Mouse (Mus musculus) splenic B cell, adult 2 months (primary cell): ENCODE results near the gene Gm9945.

ENCODE experiments used
- DNase-seq: peaks from one replicate; pipeline ENCODE4 v3.0.0-alpha.2; 2011; ENCODE audit warnings: low read depth, low spot score
- H3K27me3 ChIP-seq: 2 replicates; pipeline ENCODE4 v1.6.1; 2012; ENCODE audit warnings: mild to moderate bottlenecking, low read length, moderate library complexity, mixed read lengths; ENCODE audit not compliant: control insufficient read depth, poor library complexity, insufficient read depth, severe bottlenecking
- H3K36me3 ChIP-seq: 2 replicates; pipeline ENCODE4 v1.6.1; 2012; ENCODE audit warnings: mild to moderate bottlenecking, low read length, moderate library complexity, mixed read lengths; ENCODE audit not compliant: control insufficient read depth, poor library complexity, insufficient read depth, severe bottlenecking

Gm9945 gene

DNA sequence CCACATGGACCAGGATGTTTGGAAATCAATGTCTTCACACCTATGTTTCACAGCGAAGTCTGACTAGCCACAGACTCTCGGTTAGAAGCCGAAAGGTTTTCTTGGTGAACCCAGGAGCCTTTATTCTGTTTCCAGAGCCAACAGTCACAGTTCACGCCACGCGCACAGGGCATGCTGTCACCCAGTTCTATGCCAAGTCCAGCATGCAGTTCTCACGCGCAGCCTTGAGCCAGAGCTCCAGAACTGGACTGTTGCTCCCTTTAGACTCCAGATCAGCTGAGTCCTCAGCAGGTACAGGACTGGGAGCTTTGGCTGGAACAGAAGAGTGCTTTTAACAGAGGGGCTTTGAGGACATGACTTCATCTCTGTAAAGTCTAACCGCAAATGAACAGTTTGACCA, 27.6 kb upstream of the Gm9945 start:
- DNase-seq, result no peak
- Histone ChIP-seq H3K36me3 (no peaks in the 10 kb centered on the region), H3K27me3 (peaks cover 1% of the 10 kb centered on the region)

DNA sequence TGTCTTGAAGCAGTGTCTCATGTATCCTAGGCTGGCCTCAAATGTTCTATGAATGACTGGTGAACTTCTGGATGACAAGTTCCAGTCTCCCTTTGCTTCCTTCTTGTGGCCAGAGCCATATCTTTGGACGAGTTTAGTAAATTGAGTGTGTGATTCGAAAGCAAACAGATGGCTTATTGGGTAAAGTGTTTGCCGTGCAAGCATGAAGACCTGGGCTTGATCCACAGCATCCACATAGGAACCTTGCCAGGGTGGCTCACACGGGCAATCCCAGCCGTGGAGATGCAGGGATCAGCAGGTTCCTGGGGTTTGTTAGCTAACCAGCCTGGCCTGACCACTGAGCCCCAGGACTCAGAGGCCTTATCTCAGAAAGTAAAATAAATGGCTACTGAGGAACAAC, 26.9 kb upstream of the Gm9945 start:
- H3K27me3 ChIP-seq, result peaks cover 1% of the 10 kb centered on the region
- no peaks in the 10 kb centered on the region for H3K36me3 ChIP-seq
- no peak for DNase-seq

DNA sequence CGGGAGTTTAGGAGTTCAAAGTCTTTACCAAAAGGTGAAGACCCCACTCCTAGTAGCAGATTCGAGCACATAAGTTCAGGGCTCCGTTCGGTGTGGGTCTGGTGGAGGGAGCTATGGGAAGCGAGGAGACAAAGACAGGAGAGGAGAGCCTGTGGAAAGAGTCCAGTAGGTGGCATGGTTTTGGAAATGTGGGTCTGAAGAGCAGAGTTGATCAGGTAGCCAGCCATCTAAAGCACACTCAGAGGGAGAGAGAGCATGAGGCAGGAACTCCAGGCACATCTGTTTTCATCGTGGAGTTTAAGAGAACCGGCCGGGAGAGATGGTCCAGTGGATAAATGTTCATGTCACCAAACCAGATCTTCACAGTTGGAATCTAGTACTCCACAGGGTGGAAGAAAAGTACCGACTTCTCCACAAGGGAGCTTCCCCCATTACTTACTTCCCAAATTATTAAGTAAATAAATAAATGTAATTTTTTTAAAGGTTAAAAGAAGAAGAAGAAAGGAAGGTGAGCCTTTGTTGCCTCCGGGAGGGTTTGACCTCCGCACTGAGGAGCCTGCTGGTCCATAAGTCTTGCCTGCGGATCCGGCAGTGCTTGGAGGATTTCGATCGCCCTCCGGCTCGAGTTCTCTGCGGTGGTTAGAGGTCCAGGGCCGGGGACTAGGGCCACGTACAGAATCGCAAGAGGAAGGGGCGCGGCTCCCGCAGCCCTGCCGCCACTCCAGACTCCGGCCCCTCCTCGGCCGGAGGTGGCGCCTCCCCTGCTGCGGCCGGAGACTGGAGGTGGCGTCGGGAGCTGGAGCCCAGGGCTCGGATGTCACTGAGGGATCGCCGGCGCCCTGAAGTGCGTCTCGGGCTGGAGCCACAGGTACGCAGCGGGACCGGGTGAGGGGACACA, 23.2 kb upstream of the Gm9945 start, which contains the start of the genes Gm10447 and Shroom1:
TSS of gene Gm10447 (minus strand) at position 637 of the 898 bp plus-strand sequence.
TSS of gene Shroom1 (plus strand) at position 732 of the 898 bp plus-strand sequence.
- Histone ChIP-seq H3K27me3 (peaks cover 1% of the 10 kb centered on the region; the same call in 1 of the 2 replicates), H3K36me3 (no peaks in the 10 kb centered on the region)
- no peak for DNase-seq

DNA sequence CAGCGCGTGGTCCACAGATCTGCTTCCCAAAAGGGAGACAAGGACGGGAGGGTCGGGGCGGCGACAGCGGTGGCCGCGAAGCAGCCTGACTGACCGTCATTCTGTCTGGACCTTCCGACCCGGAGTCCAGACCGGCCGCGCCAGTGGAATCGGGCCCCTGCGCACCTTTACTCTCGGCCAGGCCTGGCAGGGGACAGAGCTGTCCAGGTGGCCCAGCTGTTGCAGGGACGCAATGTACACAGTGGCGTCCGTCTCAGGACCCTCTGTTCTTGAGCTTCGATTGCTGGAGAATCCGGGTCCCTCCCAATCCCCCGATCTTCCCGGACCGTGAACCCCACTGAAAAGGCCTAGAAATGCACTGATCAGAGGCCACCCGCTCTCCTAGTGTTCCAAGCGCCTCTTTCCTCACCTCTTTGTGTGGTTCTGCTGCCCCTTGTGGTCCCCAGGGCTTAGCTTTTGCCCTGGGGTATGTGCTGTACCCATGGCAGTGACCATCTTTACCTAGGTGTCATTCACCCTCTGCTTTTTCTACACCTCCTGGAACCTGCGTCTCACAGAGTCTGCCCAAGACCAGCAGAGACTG, 22.5 kb upstream of the Gm9945 start:
- no peak for DNase-seq
- Histone ChIP-seq H3K36me3 (no peaks in the 10 kb centered on the region), H3K27me3 (peaks cover 1% of the 10 kb centered on the region; the same call in 1 of the 2 replicates)

DNA sequence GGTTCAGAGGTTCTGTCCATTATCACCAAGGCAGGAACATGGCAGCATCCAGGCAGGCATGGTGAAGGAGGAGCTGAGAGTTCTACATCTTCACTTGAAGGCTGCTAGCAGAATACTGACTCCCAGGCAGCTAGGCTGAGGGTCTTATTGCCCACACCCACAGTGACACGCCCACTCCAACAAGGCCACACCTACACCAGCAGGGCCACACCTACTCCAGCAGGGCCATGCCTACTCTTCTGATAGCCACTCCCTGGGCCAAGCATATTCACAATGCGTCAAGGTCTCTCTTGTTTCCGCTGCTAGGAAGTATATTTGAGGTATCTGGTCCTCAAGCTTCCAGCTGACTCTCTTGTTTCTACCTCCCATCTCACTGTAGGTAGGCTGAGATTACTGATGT, 21.0 kb upstream of the Gm9945 start:
- H3K27me3 ChIP-seq, result peaks cover 1% of the 10 kb centered on the region
- no peaks in the 10 kb centered on the region for H3K36me3 ChIP-seq
- DNase-seq, result no peak

DNA sequence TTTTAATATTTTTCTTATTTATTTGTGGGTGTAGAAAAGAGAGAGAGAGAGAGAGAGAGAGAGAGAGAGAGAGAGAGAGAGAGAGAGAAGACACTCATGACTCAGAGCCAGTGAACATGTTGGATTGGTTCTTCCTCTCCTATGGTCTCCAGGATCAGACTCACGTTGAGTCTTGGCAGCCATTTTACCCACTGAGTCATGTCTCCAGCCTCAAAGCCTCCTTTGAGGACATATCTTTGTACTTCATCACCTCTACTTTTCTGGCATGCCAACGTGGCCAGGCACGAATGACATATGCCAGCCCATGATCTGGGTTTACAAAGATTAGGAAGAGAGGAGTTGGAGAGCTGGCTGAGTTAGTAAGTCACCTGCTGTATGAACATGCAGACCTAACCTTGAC, 19.8 kb upstream of the Gm9945 start:
- peaks cover 1% of the 10 kb centered on the region for H3K27me3 ChIP-seq
- H3K36me3 ChIP-seq, result no peaks in the 10 kb centered on the region
- no peak for DNase-seq

DNA sequence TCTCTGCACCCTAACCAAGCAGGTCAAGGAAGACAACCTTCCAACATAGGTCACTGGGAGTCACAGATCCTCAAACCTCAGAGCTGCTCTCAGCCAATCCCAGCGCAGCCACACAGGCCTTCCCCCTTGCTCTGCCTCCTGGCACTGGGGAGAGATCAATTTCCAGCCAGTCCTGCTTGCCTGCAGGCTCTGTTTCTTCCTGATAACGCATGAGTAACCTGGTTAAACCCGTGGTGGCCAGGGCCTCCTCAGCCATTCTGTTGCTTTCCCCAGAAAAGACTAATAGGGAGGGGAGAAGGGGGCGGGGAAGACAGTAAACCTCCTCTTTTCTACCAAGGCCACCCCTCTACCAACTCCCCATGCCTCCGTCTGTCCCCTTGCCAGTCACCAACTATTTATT, 18.2 kb upstream of the Gm9945 start:
- DNase-seq, result no peak
- Histone ChIP-seq H3K36me3 (no peaks in the 10 kb centered on the region), H3K27me3 (peaks cover 1% of the 10 kb centered on the region)

DNA sequence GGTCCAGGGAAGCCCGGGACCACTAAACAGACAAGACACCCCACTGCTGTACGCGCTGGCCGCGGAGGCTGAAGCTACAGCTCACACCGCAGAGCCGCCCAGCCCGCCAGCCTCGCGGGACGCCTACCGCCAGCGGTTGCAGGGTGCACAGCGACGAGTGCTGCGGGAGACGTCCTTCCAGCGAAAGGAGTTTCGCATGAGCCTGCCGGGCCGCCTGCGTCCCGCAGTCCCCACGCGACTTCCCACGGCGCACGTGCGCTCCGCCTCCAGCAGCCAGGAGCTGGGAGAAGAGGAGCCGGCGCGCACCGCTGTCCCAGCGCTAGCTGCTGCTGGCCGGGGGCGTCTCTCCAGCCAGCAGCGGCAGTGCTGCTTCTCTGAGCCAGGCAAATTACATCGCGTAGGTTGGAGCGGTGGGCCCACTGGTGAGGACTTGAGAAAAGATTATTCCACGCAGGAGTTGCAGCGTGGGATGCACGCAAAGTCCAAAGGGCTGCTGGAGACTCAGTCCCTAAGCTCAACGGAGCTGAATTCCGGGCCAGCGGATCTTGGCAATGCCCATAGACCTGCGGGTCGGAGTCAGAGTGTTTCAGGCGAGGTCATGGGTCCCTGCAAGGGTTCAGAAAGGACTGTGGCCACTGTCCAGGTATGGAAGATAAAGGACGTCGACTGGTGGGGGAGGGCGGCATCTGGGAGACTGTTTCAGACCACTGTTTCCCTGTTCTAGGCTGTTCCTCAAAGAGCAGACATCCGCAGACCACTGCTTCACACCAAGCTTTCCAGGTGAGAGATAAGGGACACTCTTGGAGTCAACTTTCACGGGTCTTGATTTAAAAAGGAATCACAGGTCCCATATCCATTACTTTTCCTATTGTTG, 16.2 kb upstream of the Gm9945 start:
- DNase-seq, result no peak
- Histone ChIP-seq H3K36me3 (no peaks in the 10 kb centered on the region), H3K27me3 (no peaks in the 10 kb centered on the region; the same call in 1 of the 2 replicates)

DNA sequence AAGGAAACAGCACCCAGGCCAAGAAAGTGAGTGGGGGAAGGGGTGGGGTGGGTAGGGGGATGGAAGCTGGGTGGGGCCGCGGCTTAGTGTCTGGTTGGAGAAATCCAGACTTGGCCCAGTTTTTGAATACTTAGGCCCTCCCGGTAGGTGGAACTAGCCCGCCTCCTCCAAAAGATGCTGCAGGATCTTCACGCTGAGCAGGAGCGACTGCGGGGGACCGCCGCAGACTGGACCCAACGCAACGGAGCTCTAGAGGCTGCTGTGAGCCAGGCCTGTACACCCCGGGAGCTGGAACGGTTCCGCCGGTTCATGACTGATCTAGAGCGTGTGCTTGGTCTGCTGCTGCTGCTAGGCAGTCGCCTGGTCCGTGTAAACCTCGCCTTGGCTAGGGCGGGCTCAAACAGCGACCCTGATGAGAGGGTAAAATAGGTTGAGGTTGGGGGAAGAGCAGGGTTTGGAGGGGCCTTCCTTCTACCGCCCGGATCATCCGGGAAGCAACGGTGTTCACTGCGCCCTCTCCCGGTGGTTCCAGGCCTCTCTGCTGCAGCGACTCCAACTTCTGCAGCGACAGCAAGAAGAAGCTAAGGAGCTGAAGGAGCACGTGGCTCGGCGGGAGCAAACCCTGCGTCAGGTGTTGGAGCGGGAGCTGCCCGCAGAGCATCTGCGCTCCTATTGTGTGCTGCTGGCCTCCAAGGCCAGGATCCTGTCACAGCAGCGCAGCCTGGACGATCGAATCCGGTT, 13.6 kb upstream of the Gm9945 start:
- Histone ChIP-seq H3K36me3 (no peaks in the 10 kb centered on the region), H3K27me3 (peaks cover 2% of the 10 kb centered on the region; the same call in 1 of the 2 replicates)
- peak; percentile 40 for DNase-seq

DNA sequence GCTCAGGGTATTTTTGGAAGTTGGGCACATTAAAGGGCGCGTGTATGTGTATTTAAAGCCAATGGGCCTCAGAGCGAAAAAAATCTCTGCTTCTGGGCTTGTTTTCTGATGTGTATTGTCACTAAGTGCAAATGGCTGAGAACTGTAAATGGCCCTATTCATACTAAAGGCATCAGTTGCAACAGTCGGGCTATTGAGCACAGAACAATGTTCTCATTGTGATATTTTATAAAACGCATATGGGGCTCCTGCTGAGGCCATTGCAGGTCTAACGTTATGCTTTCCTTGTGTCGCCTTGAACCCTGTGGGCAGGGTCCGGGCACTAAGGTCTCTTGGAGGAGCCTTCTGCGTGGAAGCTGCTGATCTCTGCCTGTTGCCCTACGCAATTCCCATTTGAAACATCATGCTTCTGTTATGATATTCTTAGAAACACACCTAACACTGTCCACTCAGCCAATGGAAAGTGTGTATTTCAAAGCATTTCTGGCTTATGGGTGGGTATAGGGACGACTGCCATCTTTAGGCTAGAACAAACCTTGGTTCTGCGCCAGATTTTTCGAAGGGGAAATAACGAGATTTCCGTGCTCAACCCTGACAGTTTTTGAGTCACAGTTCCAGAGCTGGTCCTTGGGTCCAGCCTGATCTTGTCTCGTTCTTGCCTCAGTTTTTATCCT, 10.5 kb upstream of the Gm9945 start:
- no peaks in the 10 kb centered on the region for H3K36me3 ChIP-seq
- DNase-seq, result no peak
- peaks cover 2% of the 10 kb centered on the region; the same call in 1 of the 2 replicates for H3K27me3 ChIP-seq

DNA sequence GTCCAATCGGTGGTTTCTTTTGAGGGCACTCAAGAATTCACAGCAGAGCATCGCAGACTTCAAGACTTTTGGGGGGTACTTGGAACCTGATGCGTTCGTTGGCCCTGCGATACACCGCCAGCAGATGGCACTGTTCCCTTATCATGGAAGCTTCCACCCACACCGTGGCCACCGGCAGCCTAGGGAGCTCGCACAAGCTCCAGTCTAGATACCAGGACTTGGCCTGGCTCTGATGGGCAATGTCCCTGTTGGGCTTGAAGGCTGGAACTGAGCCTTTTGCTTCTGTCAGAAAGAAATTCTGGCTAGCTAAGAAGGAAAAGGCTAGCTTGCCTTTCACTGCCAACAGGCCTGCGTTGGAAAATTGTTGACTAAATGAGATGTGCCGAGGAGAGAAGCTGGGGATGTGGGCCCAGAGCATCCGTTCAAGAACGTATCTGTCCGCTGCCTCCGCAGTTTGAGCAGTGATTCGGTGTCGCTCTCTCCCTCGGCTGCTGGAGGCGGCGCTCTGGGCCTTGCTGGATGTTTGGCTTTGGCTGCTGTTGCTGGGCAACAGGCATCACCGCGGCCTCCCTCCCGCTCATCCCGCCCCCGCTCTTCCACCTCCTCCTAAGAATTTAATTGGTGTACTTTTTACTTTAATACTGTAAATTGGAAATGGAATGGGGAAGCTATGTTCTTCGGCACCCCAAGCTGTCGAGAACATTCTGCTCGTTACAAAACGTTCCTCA, 9.8 kb upstream of the Gm9945 start, which contains the start of gene Gm9837:
TSS of gene Gm9837 (minus strand) at position 512 of the 728 bp plus-strand sequence.
- DNase-seq, result peak; percentile 86
- H3K36me3 ChIP-seq, result no peaks in the 10 kb centered on the region
- peaks cover 2% of the 10 kb centered on the region; the same call in 1 of the 2 replicates for H3K27me3 ChIP-seq

DNA sequence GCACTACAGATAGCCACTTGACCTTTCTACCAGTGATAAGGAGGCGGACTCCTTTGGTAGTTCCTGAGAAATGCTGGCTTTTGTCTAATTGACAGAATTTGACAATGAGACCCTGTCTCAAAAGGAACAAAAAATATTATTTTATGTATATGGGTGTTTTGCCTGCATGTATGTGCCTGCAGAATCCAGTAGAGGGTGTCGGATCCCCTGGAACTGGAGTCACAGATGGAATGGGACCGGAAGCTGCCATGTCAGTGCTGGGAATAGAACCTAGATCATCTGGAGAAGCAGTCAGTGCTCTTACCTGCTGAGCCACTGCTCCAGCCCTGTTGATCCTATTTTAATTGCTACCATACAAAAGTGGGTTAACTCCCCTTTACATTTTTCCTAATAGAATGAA, 7.3 kb upstream of the Gm9945 start:
- H3K36me3 ChIP-seq, result no peaks in the 10 kb centered on the region
- H3K27me3 ChIP-seq, result peaks cover 2% of the 10 kb centered on the region
- no peak for DNase-seq

DNA sequence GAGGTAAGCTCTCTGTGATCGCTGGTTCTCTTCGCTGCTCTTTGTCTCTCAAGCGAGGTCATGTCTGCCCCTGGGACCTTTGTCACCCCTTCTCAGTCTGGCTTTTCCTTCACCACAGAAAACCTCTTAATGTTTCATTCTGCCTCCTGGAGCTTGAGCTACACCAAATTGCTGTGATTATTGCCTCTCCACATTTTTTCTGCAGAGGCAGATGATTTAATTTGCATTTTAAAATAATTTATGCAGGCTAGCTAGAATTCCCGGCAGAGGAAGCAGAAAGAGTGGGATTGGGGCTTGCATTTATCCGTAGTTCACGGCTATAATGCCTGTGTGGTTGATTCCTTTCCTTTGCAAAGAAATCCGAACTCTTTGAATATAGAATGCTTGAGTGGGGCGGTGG, 4.3 kb upstream of the Gm9945 start:
- DNase-seq, result no peak
- Histone ChIP-seq H3K36me3 (no peaks in the 10 kb centered on the region), H3K27me3 (peaks cover 2% of the 10 kb centered on the region)
